Mouse (Mus musculus): ENCODE data around the gene Aadat. TPM values are rescaled to one million over a fixed set of nuclear protein-coding genes. Genes with fewer than 3 reads are reported as not detected.
"Not testable (repeated sequence)": the region's sequence is repeated elsewhere in the genome, so short reads cannot be mapped to it uniquely, and the experiment has no call there.

Aadat gene
- polyA plus RNA-seq, 1 experiment from 2014 or later, result 2.8 TPM

GRCm38 (mm10) chr8:60534945-60535344 is 29.2 kb downstream of the Aadat start:
- ATAC-seq (ENCODE audit: low FRiP score) (no peak), DNase-seq (ENCODE audit: low spot score, missing footprints) (no peak)
- WGBS, result 41% methylated on average over 2 of the region's 2 CpGs
- no peak overlapping the region for H3K27ac ChIP-seq (ENCODE audit: low read depth, low read length)
- no peaks in the 10 kb centered on the region for H3K4me1 ChIP-seq (ENCODE audit: control insufficient read depth, insufficient read depth, low read length)
- H3K27me3 ChIP-seq (ENCODE audit: control insufficient read depth, insufficient read depth, low read length), result no peaks in the 10 kb centered on the region
- H3K9me3 ChIP-seq (ENCODE audit: control insufficient read depth, low read length), result no peaks in the 10 kb centered on the region
- H3K36me3 ChIP-seq (ENCODE audit: control insufficient read depth, insufficient read depth, low read length), result no peaks in the 10 kb centered on the region
- no peak overlapping the region for H3K9ac ChIP-seq (ENCODE audit: low read length)
- H3K4me2 ChIP-seq, result no peak overlapping the region
- H3K4me3 ChIP-seq (ENCODE audit: low read depth, low read length), result no peak overlapping the region

GRCm38 (mm10) chr8:60566783-60567182 is 61.1 kb downstream of the Aadat start:
- no peak overlapping the region for H3K4me3 ChIP-seq (ENCODE audit: low read depth, low read length)
- no peaks in the 10 kb centered on the region for H3K4me1 ChIP-seq (ENCODE audit: control insufficient read depth, insufficient read depth, low read length)
- no peaks in the 10 kb centered on the region for H3K27me3 ChIP-seq (ENCODE audit: control insufficient read depth, insufficient read depth, low read length)
- no peak overlapping the region for H3K4me2 ChIP-seq
- no peak overlapping the region for H3K9ac ChIP-seq (ENCODE audit: low read length)
- H3K36me3 ChIP-seq (ENCODE audit: control insufficient read depth, insufficient read depth, low read length), result no peaks in the 10 kb centered on the region
- 64% methylated on average over 3 of the region's 3 CpGs for WGBS
- no peak for ATAC-seq (ENCODE audit: low FRiP score)
- no peaks in the 10 kb centered on the region for H3K9me3 ChIP-seq (ENCODE audit: control insufficient read depth, low read length)
- DNase-seq (ENCODE audit: low spot score, missing footprints), result no peak
- H3K27ac ChIP-seq (ENCODE audit: low read depth, low read length), result no peak overlapping the region

DNA sequence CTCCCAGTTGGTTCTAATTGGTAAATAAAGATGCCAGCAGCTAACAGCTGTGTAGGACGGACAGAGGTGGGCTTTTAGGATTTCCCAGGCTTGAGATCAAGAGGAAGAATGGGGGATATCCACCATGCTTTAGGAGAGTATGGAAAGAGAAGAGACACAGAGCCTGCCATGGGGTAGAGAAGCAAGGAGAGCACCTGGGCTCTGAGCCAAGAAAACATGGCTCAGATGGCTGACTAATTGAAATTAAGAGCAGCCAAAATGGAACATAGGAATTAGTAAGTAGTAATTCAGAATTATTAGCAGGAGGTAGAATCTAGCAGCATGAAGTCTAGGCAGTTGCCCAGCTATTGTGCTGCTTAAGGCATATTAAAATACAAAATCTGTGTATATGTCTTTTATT is 71.5 kb downstream of the Aadat start:
- no peaks in the 10 kb centered on the region for H3K36me3 ChIP-seq (ENCODE audit: control insufficient read depth, insufficient read depth, low read length)
- H3K27me3 ChIP-seq (ENCODE audit: control insufficient read depth, insufficient read depth, low read length), result no peaks in the 10 kb centered on the region
- H3K9ac ChIP-seq (ENCODE audit: low read length), result no peak overlapping the region
- no peak overlapping the region for H3K4me3 ChIP-seq (ENCODE audit: low read depth, low read length)
- no peak overlapping the region for H3K4me2 ChIP-seq
- no peaks in the 10 kb centered on the region for H3K4me1 ChIP-seq (ENCODE audit: control insufficient read depth, insufficient read depth, low read length)
- H3K27ac ChIP-seq (ENCODE audit: low read depth, low read length), result no peak overlapping the region
- H3K9me3 ChIP-seq (ENCODE audit: control insufficient read depth, low read length), result no peaks in the 10 kb centered on the region
- no peak for DNase-seq (ENCODE audit: low spot score, missing footprints)
- no peak for ATAC-seq (ENCODE audit: low FRiP score)
- WGBS, result 74% methylated on average over 1 of the region's 1 CpGs

DNA sequence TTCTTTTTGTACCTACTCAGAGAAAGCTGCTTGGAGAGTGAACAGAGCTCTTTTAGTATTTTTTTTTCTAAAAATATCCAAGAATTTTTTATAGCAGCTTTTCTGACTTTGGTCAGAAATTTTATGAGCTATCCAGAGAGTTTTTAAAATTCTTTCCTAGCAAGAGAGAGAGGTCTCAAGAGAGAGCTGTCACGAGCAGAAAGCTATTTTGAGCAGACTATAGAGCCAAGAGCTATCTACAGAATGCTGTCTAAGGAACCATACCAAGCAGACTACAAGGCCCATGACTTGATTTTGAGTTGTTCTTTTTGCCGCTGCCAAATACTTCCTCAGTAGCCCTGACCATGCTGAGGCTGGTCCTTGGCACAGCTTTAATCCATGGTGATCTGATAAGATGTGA is 77.6 kb downstream of the Aadat start:
- WGBS, result 82% methylated on average over 2 of the region's 2 CpGs
- Histone ChIP-seq H3K4me3 (ENCODE audit: low read depth, low read length) (no peak overlapping the region), H3K27ac (ENCODE audit: low read depth, low read length) (no peak overlapping the region), H3K27me3 (ENCODE audit: control insufficient read depth, insufficient read depth, low read length) (no peaks in the 10 kb centered on the region), H3K9me3 (ENCODE audit: control insufficient read depth, low read length) (no peaks in the 10 kb centered on the region), H3K9ac (ENCODE audit: low read length) (no peak overlapping the region), H3K36me3 (ENCODE audit: control insufficient read depth, insufficient read depth, low read length) (no peaks in the 10 kb centered on the region), H3K4me2 (no peak overlapping the region), H3K4me1 (ENCODE audit: control insufficient read depth, insufficient read depth, low read length) (no peaks in the 10 kb centered on the region)
- no peak for ATAC-seq (ENCODE audit: low FRiP score)
- DNase-seq (ENCODE audit: low spot score, missing footprints), result no peak

GRCm38 (mm10) chr8:60591352-60592105 is 85.8 kb downstream of the Aadat start:
- H3K9me3 ChIP-seq (ENCODE audit: control insufficient read depth, low read length); H3K4me2 ChIP-seq; H3K27ac ChIP-seq (ENCODE audit: low read depth, low read length); H3K36me3 ChIP-seq (ENCODE audit: control insufficient read depth, insufficient read depth, low read length); H3K4me3 ChIP-seq (ENCODE audit: low read depth, low read length); H3K9ac ChIP-seq (ENCODE audit: low read length); ATAC-seq (ENCODE audit: low FRiP score); H3K27me3 ChIP-seq (ENCODE audit: control insufficient read depth, insufficient read depth, low read length); DNase-seq (ENCODE audit: low spot score, missing footprints); H3K4me1 ChIP-seq (ENCODE audit: control insufficient read depth, insufficient read depth, low read length): not testable (repeated sequence)
- WGBS, result 85% methylated on average over 29 of the region's 29 CpGs

DNA sequence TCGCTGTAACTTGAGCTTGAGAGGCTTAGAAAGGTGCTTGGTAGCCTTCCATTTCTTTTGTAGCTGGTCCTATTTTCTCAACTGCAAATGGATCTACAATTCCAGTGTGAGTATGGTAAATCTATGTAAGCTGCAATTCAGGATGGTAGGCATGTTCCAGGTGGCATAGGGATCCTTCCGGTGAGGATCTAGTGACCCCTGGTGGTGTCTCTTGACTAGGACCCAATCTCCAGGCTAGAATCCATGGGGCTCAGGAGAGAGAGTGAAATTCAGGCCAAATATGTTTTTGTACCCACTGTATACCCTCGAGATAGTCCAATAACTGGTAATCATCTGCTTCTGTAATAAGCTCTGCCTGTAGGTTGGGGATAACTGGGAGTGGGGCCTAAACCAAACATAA is 89.0 kb downstream of the Aadat start:
- H3K9me3 ChIP-seq (ENCODE audit: control insufficient read depth, low read length), result no peaks in the 10 kb centered on the region
- ATAC-seq (ENCODE audit: low FRiP score), result no peak
- H3K27me3 ChIP-seq (ENCODE audit: control insufficient read depth, insufficient read depth, low read length), result no peaks in the 10 kb centered on the region
- H3K27ac ChIP-seq (ENCODE audit: low read depth, low read length), result no peak overlapping the region
- H3K4me3 ChIP-seq (ENCODE audit: low read depth, low read length), result no peak overlapping the region
- DNase-seq (ENCODE audit: low spot score, missing footprints), result no peak
- WGBS, result 56% methylated on average over 3 of the region's 3 CpGs
- no peak overlapping the region for H3K9ac ChIP-seq (ENCODE audit: low read length)
- no peaks in the 10 kb centered on the region for H3K4me1 ChIP-seq (ENCODE audit: control insufficient read depth, insufficient read depth, low read length)
- H3K4me2 ChIP-seq, result no peak overlapping the region
- no peaks in the 10 kb centered on the region for H3K36me3 ChIP-seq (ENCODE audit: control insufficient read depth, insufficient read depth, low read length)

Other genes with a start within 250 kb of the Aadat start
- gene Gm10283, start 2.7 kb upstream of the Aadat start, polyA plus RNA-seq (2014; fragmentation: Nextera tagmentation; extraction: Ambion mirVana), result not detected in 2 replicates
- gene Mfap3l, start 126.9 kb downstream of the Aadat start, polyA plus RNA-seq (2014; fragmentation: Nextera tagmentation; extraction: Ambion mirVana), result 1.8 and 2.1 TPM in 2 replicates